Mouse (Mus musculus) limb, embryonic 13.5 days (tissue): ENCODE measurements around the gene Mrpl43. TPM values are rescaled to one million over a fixed set of nuclear protein-coding genes. Genes with fewer than 3 reads are reported as not detected.

ENCODE experiments used
- ATAC-seq: fragments of 200-750 bp; cut with Nextera tagmentation; 2 replicates; pipeline ENCODE4 v1.8.0; 2017; ENCODE audit warnings: low read depth, moderate number of reproducible peaks, moderate TSS enrichment; ENCODE audit not compliant: low FRiP score
- H3K27ac ChIP-seq: fragments of 300-500 bp; sonication (generic); 2 replicates; pipeline ENCODE4 v1.5.1; 2015; ENCODE audit warnings: inconsistent platforms, mild to moderate bottlenecking, moderate library complexity
- H3K27me3 ChIP-seq: fragments of 300-500 bp; sonication (generic); 2 replicates; pipeline ENCODE4 v1.6.1; 2015; ENCODE audit warnings: mild to moderate bottlenecking, inconsistent platforms
- H3K36me3 ChIP-seq: fragments of 300-500 bp; sonication (generic); 2 replicates; pipeline ENCODE4 v1.6.1; 2015; ENCODE audit warnings: inconsistent platforms, mild to moderate bottlenecking, moderate library complexity
- H3K4me1 ChIP-seq: fragments of 300-500 bp; sonication (generic); 2 replicates; pipeline ENCODE4 v1.6.1; 2015; ENCODE audit warnings: inconsistent platforms
- H3K4me2 ChIP-seq: fragments of 300-500 bp; sonication (generic); replicated peaks from 2 replicates; pipeline ENCODE4 v1.6.1; 2015; ENCODE audit warnings: inconsistent platforms, mild to moderate bottlenecking, moderate library complexity
- H3K4me3 ChIP-seq: fragments of 300-500 bp; sonication (generic); 2 replicates; pipeline ENCODE4 v1.5.1; 2015; ENCODE audit warnings: moderate library complexity, mild to moderate bottlenecking, inconsistent platforms
- H3K9ac ChIP-seq: fragments of 300-500 bp; sonication (generic); 2 replicates; pipeline ENCODE4 v1.6.1; 2015; ENCODE audit warnings: mild to moderate bottlenecking, inconsistent platforms
- H3K9me3 ChIP-seq: fragments of 300-500 bp; sonication (generic); 2 replicates; pipeline ENCODE4 v1.6.1; 2016; ENCODE audit warnings: inconsistent platforms
- WGBS: fragments of 180-500 bp; shearing (Covaris S2); methylation state at CpG from one replicate; pipeline ENCODE4 v1.1.7; 2015; 5-methylcytosine and 5-hydroxymethylcytosine counted together
- polyA plus RNA-seq: library from polyadenylated mRNA; unstranded; fragments of >200 nt; fragmentation: Nextera tagmentation; extraction: Ambion mirVana; gene quantifications from 2 replicates; pipeline ENCODE4 v1.2.1, GENCODE M21; 2015

Mrpl43 gene
- polyA plus RNA-seq, 1 experiment from 2014 or later = 69.2 TPM

GRCm38 (mm10) chr19:44984420-44984819 lies 21.8 kb downstream of the Mrpl43 start:
- Histone ChIP-seq H3K36me3 (peaks cover 31% of the 10 kb centered on the region), H3K4me3 (no peak overlapping the region), H3K27me3 (no peaks in the 10 kb centered on the region), H3K27ac (no peak overlapping the region), H3K9ac (no peak overlapping the region), H3K4me2 (no peak overlapping the region), H3K9me3 (no peaks in the 10 kb centered on the region), H3K4me1 (peaks cover 8% of the 10 kb centered on the region)
- 96% methylated on average over 4 of the region's 4 CpGs for WGBS
- ATAC-seq = no peak

GRCm38 (mm10) chr19:44983366-44983765 lies 22.9 kb downstream of the Mrpl43 start:
- 85% methylated on average over 6 of the region's 6 CpGs for WGBS
- Histone ChIP-seq H3K4me3 (no peak overlapping the region), H3K4me2 (no peak overlapping the region), H3K36me3 (peaks cover 40% of the 10 kb centered on the region), H3K9me3 (no peaks in the 10 kb centered on the region), H3K9ac (no peak overlapping the region), H3K27ac (no peak overlapping the region), H3K4me1 (peaks cover 4% of the 10 kb centered on the region; the same call in 1 of the 2 replicates), H3K27me3 (no peaks in the 10 kb centered on the region)
- no peak for ATAC-seq

- no peaks in the 10 kb centered on the region for H3K9me3 ChIP-seq
- H3K9ac ChIP-seq = no peak overlapping the region
- ATAC-seq = no peak
- no peaks in the 10 kb centered on the region for H3K27me3 ChIP-seq
- H3K4me2 ChIP-seq = no peak overlapping the region
- no peaks in the 10 kb centered on the region for H3K4me1 ChIP-seq
- WGBS = 82% methylated on average over 7 of the region's 7 CpGs
- H3K4me3 ChIP-seq = no peak overlapping the region
- H3K36me3 ChIP-seq = peaks cover 48% of the 10 kb centered on the region
- no peak overlapping the region for H3K27ac ChIP-seq
These were observed 23.6 kb downstream of the Mrpl43 start for GRCm38 (mm10) chr19:44982477-44983115.

DNA sequence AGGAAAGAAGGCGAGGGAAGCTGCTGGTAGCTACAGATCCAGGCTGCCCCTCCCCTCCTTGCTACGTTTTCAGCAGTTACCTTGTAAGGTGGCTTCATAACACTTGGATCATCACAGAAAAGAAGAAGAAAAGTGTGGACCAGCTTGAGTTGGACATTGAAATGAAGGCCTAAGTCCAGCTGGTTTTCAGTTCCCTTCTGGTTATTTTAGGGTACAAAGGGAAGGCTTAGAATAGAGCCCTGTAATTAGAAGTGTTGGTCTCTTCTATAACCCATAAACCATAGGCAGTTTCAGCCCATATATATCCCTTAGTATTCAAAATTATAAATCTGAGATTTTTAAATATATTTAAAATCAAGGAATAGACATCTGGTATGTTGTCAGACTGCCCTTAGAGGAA lies 25.5 kb downstream of the Mrpl43 start:
- no peak overlapping the region for H3K9ac ChIP-seq
- H3K36me3 ChIP-seq = peaks cover 66% of the 10 kb centered on the region
- H3K27me3 ChIP-seq = no peaks in the 10 kb centered on the region
- no peak overlapping the region for H3K27ac ChIP-seq
- ATAC-seq = no peak
- WGBS = 76% methylated on average over 2 of the region's 2 CpGs
- H3K4me2 ChIP-seq = no peak overlapping the region
- H3K9me3 ChIP-seq = no peaks in the 10 kb centered on the region
- H3K4me3 ChIP-seq = no peak overlapping the region
- no peaks in the 10 kb centered on the region for H3K4me1 ChIP-seq

DNA sequence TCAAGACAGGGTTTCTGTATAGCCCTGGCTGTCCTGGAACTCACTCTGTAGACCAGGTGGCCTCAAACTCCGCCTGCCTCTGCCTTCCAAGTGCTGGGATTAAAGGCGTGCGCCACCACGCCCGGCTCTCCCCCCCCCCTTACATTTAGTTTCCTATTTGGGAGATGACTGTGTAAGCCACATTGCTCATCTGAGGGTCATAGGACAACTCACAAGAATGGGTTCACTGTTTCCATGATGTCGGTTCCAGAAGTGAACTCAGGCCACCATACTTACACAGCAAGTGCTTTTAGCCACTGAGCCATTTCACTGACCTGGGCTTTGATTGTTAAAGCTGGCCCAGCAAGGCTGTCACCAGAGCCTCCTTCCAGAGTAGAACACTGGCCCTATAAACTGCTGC lies 29.1 kb downstream of the Mrpl43 start:
- H3K4me1 ChIP-seq = no peaks in the 10 kb centered on the region
- WGBS = 92% methylated on average over 6 of the region's 6 CpGs
- no peaks in the 10 kb centered on the region for H3K9me3 ChIP-seq
- no peak overlapping the region for H3K4me3 ChIP-seq
- H3K27ac ChIP-seq = no peak overlapping the region
- no peak overlapping the region for H3K4me2 ChIP-seq
- H3K9ac ChIP-seq = no peak overlapping the region
- peaks cover 93% of the 10 kb centered on the region for H3K36me3 ChIP-seq
- no peak for ATAC-seq
- H3K27me3 ChIP-seq = no peaks in the 10 kb centered on the region

DNA sequence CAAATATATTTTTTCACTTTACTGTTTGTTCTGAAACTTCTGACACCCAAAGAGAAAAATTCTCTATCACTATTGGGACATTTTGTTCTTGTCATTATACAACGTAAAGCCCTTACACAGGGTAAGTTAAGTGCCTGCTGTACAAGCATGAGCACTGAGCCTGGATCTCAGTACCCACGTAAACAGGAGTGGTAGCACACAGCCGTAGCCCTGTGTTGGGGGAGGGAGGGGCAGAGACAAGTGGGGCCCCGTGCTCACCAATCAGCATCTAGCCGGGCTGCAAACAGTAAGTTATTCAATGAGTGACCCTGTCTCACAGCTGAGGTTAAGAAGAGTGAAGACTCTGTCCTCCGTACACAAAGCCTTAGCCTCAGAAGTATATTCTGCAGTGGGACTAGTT lies 29.6 kb downstream of the Mrpl43 start:
- peaks cover 93% of the 10 kb centered on the region for H3K36me3 ChIP-seq
- no peak overlapping the region for H3K4me3 ChIP-seq
- H3K4me2 ChIP-seq = no peak overlapping the region
- H3K9me3 ChIP-seq = no peaks in the 10 kb centered on the region
- H3K9ac ChIP-seq = no peak overlapping the region
- no peak for ATAC-seq
- WGBS = 80% methylated on average over 6 of the region's 6 CpGs
- H3K27ac ChIP-seq = no peak overlapping the region
- no peaks in the 10 kb centered on the region for H3K4me1 ChIP-seq
- no peaks in the 10 kb centered on the region for H3K27me3 ChIP-seq

DNA sequence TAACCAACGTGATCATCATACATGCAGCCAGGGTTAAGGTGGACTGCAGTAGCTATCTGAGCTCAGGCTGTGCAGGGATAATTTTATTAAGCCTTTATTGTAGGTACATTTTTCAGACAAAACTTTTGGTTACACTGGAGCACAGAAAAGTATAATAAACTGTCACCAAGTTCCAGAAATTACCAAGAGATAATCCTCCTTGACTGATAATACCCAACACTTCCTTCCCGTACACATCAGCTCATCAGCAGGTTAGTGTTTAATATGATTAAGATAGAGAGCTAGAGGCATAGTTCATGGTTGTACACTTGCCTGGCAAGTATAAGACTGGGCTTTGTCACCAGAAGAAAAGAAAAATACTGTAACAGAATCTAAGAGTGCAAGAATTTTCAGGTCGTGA lies 37.9 kb downstream of the Mrpl43 start:
- no peak overlapping the region for H3K9ac ChIP-seq
- H3K36me3 ChIP-seq = peaks cover 89% of the 10 kb centered on the region

GRCm38 (mm10) chr19:44965978-44966377 lies 40.3 kb downstream of the Mrpl43 start:
- Histone ChIP-seq H3K27me3 (no peaks in the 10 kb centered on the region), H3K9ac (no peak overlapping the region), H3K4me3 (no peak overlapping the region), H3K4me2 (no peak overlapping the region), H3K4me1 (no peaks in the 10 kb centered on the region), H3K9me3 (no peaks in the 10 kb centered on the region), H3K27ac (no peak overlapping the region), H3K36me3 (peaks cover 83% of the 10 kb centered on the region)
- WGBS = 95% methylated on average over 1 of the region's 1 CpGs
- ATAC-seq = no peak

More for the DNA sequence above, 37.9 kb downstream of the Mrpl43 start:
- no peak overlapping the region for H3K4me3 ChIP-seq
- no peaks in the 10 kb centered on the region for H3K27me3 ChIP-seq
- no peaks in the 10 kb centered on the region for H3K9me3 ChIP-seq
- H3K4me2 ChIP-seq = no peak overlapping the region
- 78% methylated on average over 3 of the region's 3 CpGs for WGBS
- H3K4me1 ChIP-seq = no peaks in the 10 kb centered on the region
- H3K27ac ChIP-seq = no peak overlapping the region
- ATAC-seq = no peak

DNA sequence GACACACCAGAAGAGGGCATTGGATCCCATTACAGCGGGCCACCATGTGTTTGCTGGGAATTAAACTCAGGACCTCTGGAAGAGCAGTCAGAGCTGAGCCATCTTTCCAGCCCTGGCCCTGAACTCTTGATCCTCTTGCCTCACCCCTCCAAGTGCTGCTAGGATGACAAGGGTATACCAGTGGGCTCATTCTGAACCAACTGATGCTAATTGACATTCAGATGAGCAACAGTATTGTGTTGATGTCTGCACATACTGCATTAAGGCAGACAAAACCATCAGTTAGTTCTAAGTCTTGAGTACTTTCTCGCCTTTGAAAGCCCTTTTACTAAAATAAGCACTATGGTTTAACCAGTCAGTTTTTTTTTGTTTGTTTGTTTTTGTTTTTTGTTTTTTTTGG lies 46.6 kb downstream of the Mrpl43 start:
- no peaks in the 10 kb centered on the region for H3K4me1 ChIP-seq
- no peak overlapping the region for H3K27ac ChIP-seq
- 98% methylated on average over 2 of the region's 2 CpGs for WGBS
- H3K9ac ChIP-seq = no peak overlapping the region
- no peaks in the 10 kb centered on the region for H3K9me3 ChIP-seq
- H3K4me3 ChIP-seq = no peak overlapping the region
- peaks cover 84% of the 10 kb centered on the region for H3K36me3 ChIP-seq
- no peak for ATAC-seq
- H3K4me2 ChIP-seq = no peak overlapping the region
- H3K27me3 ChIP-seq = no peaks in the 10 kb centered on the region

Other genes with a start within 250 kb of the Mrpl43 start
- gene Slf2, start 75.3 kb downstream of the Mrpl43 start, polyA plus RNA-seq = 37.8 and 41.5 TPM in 2 replicates
- 6.9 and 7.4 TPM in 2 replicates for gene Sema4g, start 17.3 kb downstream of the Mrpl43 start, polyA plus RNA-seq
- 22.7 and 24.1 TPM in 2 replicates for gene Twnk, start 779 bp downstream of the Mrpl43 start, polyA plus RNA-seq
- 68.8 and 68.9 TPM in 2 replicates for gene Lzts2, start 8.0 kb upstream of the Mrpl43 start, polyA plus RNA-seq
- 0.41 and 0.56 TPM in 2 replicates for gene Pdzd7, start 39.3 kb upstream of the Mrpl43 start, polyA plus RNA-seq
- gene Sfxn3, start 41.1 kb upstream of the Mrpl43 start, polyA plus RNA-seq = 26.0 and 26.5 TPM in 2 replicates
- gene Kazald1, start 68.8 kb upstream of the Mrpl43 start, polyA plus RNA-seq = 18.6 and 20.4 TPM in 2 replicates
- gene Tlx1, start 144.2 kb upstream of the Mrpl43 start, polyA plus RNA-seq = 0.38 and 1.1 TPM in 2 replicates
- 1.4 and 1.5 TPM in 2 replicates for gene Lbx1, start 229.4 kb upstream of the Mrpl43 start, polyA plus RNA-seq